Mouse (Mus musculus): ENCODE data around the gene Myo16.

Gene Myo16

GRCm38 (mm10) chr8:10153611-10154438 is at the start of gene Myo16:
TSS of gene Myo16 (plus strand) at chr8:10153911.
- no peak for DNase-seq (ENCODE audit: low spot score)

DNA sequence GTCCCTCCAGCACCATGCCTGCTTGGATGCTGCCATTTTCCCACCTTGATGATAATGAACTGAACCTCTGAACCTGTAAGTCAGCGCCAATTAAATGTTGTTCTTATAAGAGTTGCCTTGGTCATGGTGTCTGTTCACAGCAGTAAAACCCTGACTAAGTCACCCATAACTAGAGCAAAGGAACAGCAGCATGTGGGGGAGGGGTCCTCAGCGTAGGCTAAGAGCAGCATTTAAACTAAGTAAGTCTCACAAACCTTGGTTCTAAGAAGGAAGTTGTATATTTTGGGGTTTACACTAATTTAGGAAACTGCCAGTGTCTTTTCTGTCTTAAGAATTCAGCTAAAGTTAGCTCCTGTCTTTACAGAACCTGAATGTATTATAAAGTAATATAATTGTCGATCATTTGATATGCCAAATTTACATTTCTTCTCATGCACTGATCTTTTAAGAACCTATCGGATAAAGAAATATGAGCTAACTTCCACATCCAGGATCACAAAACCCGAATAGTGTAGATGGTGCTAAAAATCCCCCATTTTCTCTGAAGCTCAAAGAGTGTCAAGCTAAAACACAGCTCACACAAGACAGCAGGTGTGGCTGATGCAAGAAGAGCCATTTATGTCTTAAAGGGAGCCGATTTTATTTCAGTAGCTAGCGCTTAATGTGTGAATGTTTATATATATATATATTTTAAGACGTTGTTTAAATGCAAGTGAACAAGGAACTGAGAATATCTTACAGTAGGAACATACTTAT is 45.0 kb upstream of the Myo16 start:
- no peak for DNase-seq (ENCODE audit: low spot score)

DNA sequence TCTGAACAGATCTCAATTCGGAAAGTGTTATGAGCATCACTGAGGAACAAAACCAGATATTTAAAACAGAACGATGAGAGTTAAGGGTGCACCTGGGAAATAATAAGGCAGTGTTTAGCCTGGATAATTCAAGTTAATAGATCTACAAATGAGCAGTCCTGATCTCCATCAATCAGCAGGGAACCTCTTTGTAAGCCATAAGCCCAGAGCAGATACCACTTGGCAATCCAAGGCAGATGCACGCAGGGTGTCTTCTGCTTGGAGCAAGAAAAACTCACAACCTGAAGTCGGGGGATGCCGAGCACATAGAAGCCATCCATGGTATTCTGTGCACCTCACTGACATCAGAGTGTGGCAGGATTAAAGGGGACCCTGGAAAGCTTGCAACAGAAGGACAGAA is 31.0 kb upstream of the Myo16 start:
- DNase-seq (ENCODE audit: low spot score): no peak

- DNase-seq (ENCODE audit: low spot score): no peak
These were observed 30.3 kb upstream of the Myo16 start for GRCm38 (mm10) chr8:10123412-10123811.

- DNase-seq (ENCODE audit: low spot score): no peak
These were observed 28.0 kb upstream of the Myo16 start for GRCm38 (mm10) chr8:10125684-10126083.

- DNase-seq (ENCODE audit: low spot score): peak; percentile 54
These were observed 22.9 kb upstream of the Myo16 start for GRCm38 (mm10) chr8:10130513-10131414.

GRCm38 (mm10) chr8:10139536-10139935 is 14.2 kb upstream of the Myo16 start:
- DNase-seq (ENCODE audit: low spot score): no peak

GRCm38 (mm10) chr8:10143961-10144360 is 9.8 kb upstream of the Myo16 start:
- DNase-seq (ENCODE audit: low spot score): no peak

DNA sequence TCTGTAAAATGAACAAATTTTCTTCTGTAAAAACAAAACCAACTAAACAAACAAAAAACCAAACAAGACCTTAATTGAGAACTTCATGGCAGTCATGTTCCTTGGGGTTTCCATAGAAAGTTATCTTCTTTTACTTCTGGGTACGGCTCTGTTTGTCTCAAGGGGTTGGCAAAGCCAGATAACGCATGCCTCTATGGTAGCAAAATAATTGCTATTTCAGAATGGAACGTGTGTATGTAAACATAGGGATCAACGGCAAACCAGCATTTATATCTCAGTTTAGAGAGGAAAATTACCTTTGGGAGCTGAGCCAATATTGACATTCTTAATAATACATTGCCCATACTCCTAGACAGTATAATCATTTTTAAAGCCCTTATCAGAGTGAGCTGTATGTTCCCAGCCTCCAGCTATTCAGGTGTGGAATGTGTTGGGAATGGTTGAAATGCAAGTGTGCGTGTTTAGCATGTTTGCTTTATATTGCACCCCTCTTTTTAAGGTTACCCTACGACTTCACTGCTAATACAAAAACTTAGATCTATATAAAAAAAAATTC is 1.9 kb upstream of the Myo16 start:
- DNase-seq (ENCODE audit: low spot score): no peak

- DNase-seq (ENCODE audit: low spot score): no peak
These were observed 681 bp downstream of the Myo16 start for GRCm38 (mm10) chr8:10154439-10154745.

DNA sequence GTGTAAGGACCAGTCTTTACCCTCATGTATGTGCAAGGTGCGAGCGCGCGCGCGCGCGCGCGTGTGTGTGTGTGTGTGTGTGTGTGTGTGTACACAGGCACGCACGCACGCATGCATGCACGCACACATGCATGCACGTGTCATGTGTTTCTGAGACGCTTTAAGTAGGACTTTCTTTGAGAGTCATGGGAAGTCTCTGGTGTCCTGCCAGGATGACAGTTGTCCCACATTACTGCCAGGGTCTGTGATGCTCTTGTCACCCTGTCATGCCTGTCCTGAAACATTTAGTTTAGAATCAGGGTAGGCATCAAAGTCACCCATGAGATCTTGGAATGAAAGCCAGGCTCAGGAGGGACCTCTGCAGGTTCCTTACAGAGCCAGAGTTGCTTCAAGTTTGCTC is 1.4 kb downstream of the Myo16 start:
- DNase-seq (ENCODE audit: low spot score): no peak

- DNase-seq (ENCODE audit: low spot score): no peak
These were observed 7.4 kb downstream of the Myo16 start for GRCm38 (mm10) chr8:10161106-10161505.

GRCm38 (mm10) chr8:10164959-10165358 is 11.2 kb downstream of the Myo16 start:
- no peak for DNase-seq (ENCODE audit: low spot score)

- no peak for DNase-seq (ENCODE audit: low spot score)
These were observed 14.6 kb downstream of the Myo16 start for GRCm38 (mm10) chr8:10168326-10168725.

GRCm38 (mm10) chr8:10169894-10170293 is 16.2 kb downstream of the Myo16 start:
- no peak for DNase-seq (ENCODE audit: low spot score)

DNA sequence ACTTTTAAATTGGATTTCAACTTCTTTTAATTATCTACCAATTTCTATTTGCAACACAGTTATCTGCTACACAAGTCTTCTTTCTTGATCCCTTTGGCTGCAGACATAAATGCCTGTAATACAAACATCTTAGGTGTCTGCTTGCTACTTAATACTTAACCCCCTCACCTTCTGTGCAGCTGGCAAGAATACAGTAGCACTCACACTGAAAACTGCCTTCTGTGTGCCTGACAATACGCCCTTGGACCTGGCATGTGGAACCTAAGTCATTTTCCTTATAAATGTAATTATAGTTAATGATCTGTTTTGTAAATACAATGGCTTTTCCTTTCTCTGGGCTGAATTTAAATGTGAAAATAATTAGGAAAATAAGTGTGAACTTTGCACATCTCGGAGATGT is 17.6 kb downstream of the Myo16 start:
- no peak for DNase-seq (ENCODE audit: low spot score)

- DNase-seq (ENCODE audit: low spot score): no peak
These were observed 18.6 kb downstream of the Myo16 start for GRCm38 (mm10) chr8:10172278-10172677.

DNA sequence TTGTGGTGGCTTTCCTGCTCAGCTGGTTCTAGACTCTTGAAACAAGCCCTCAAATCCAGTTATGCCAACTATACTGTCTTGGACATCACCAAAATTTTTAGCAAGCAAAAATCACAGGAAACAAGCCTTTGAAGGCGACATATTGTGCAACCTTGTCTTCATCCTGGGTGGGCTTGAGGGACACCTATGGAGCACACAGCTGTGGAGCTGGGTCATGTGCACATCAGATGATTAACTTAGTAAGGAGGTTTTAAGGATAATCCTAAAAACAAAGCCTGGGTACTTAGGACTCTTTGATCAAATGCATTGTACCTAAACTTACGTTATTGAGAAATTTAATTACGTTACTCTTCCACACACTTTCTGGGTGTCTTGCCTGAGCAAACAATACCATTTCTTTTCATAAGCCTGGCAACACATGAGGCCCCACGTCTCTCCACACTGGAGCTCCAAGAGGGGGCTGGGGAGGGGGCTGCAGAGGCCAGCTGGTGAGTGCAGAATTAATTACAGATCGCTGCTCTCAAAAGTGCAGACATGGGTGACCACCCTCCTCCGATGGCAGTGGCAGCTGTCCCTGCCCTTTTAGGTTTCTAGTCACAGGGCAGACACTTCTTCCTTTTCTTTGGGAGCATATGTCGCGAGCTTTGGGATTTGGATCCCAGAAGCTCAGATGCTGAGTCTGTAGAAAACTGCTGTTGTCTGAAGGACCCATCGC is 19.5 kb downstream of the Myo16 start:
- DNase-seq (ENCODE audit: low spot score): no peak

GRCm38 (mm10) chr8:10174201-10174840 is 20.6 kb downstream of the Myo16 start:
- no peak for DNase-seq (ENCODE audit: low spot score)

- DNase-seq (ENCODE audit: low spot score): no peak
These were observed 21.4 kb downstream of the Myo16 start for GRCm38 (mm10) chr8:10174841-10175680.
